Mouse (Mus musculus) CH12.LX (cell line): ENCODE data around the gene Gm10643.

Experiments
- CTCF ChIP-seq, 2 experiments: IDR thresholded peaks in 1 of 2; conservative IDR thresholded peaks in 1 of 2; 2 replicates each; pipeline ENCODE4 v1.5.1; 2011 to 2012; ENCODE audit warnings: low read depth in 2 of 2, low read length in 2 of 2, improper control_type of control experiment in 1 of 2, inconsistent platforms in 1 of 2, mild to moderate bottlenecking in 1 of 2, moderate library complexity in 1 of 2
- EP300 ChIP-seq: IDR thresholded peaks from 2 replicates; pipeline ENCODE4 v1.6.1; 2011; ENCODE audit warnings: low read length, improper control_type of control experiment
- KAT2A ChIP-seq: IDR thresholded peaks from 2 replicates; pipeline ENCODE4 v1.6.1; 2012; ENCODE audit warnings: low read length, improper control_type of control experiment, inconsistent platforms; ENCODE audit not compliant: insufficient replicate concordance
- POLR2A ChIP-seq: IDR thresholded peaks from 2 replicates; pipeline ENCODE4 v1.6.1; 2011; ENCODE audit warnings: low read depth, mild to moderate bottlenecking, improper control_type of control experiment, low read length
- SIN3A ChIP-seq: IDR thresholded peaks from 2 replicates; pipeline ENCODE4 v1.6.1; 2012; ENCODE audit warnings: low read length, improper control_type of control experiment, inconsistent platforms
- TCF12 ChIP-seq: IDR thresholded peaks from 2 replicates; pipeline ENCODE4 v1.6.1; 2014; ENCODE audit warnings: low read depth, mild to moderate bottlenecking, inconsistent platforms, low read length, improper control_type of control experiment

GRCm38 (mm10) chr8:84069750-84070149 lies 4.8 kb upstream of the Gm10643 start:
- TF ChIP-seq KAT2A, result no peak
- TF ChIP-seq POLR2A, result no peak
- no peak for TF ChIP-seq CTCF (conservative IDR thresholded peaks at IDR 0.05 in 1 of 2, IDR thresholded peaks at IDR 0.05 in 1 of 2; ENCODE audit: low read depth in 2 of 2, low read length in 2 of 2)
- no peak for TF ChIP-seq TCF12
- TF ChIP-seq SIN3A, result no peak
- TF ChIP-seq EP300, result no peak
